Mouse (Mus musculus) layer of hippocampus, adult 2 months (tissue): ENCODE results near the gene Rnf222. TPM values are rescaled to one million over a fixed set of nuclear protein-coding genes. Genes with fewer than 3 reads are reported as not detected.
"Not testable (repeated sequence)": the region's sequence is repeated elsewhere in the genome, so short reads cannot be mapped to it uniquely, and the experiment has no call there.

Experiments
- DNase-seq, 2 experiments: peaks; one replicate each; pipeline ENCODE4 v3.0.0; 2022; ENCODE audit warnings: low spot score in 2 of 2
- H3K27ac ChIP-seq: fragments of 200-600 bp; 2 replicates; pipeline ENCODE4 v1.8.1; 2022
- H3K4me3 ChIP-seq: fragments of 200-600 bp; 2 replicates; pipeline ENCODE4 v1.8.1; 2022; ENCODE audit warnings: mild to moderate bottlenecking
- CTCF ChIP-seq: fragments of 200-600 bp; conservative IDR thresholded peaks from 2 replicates; pipeline ENCODE4 v1.8.1; 2022; ENCODE audit warnings: antibody characterized with exemption, mild to moderate bottlenecking, moderate library complexity
- total RNA-seq, 2 experiments: library from RNA; stranded (reverse); gene quantifications; 2 replicates each; pipeline ENCODE4 v1.2.3; 2021

Gene Rnf222
- total RNA-seq, 2 experiments from 2014 or later, result not detected

DNA sequence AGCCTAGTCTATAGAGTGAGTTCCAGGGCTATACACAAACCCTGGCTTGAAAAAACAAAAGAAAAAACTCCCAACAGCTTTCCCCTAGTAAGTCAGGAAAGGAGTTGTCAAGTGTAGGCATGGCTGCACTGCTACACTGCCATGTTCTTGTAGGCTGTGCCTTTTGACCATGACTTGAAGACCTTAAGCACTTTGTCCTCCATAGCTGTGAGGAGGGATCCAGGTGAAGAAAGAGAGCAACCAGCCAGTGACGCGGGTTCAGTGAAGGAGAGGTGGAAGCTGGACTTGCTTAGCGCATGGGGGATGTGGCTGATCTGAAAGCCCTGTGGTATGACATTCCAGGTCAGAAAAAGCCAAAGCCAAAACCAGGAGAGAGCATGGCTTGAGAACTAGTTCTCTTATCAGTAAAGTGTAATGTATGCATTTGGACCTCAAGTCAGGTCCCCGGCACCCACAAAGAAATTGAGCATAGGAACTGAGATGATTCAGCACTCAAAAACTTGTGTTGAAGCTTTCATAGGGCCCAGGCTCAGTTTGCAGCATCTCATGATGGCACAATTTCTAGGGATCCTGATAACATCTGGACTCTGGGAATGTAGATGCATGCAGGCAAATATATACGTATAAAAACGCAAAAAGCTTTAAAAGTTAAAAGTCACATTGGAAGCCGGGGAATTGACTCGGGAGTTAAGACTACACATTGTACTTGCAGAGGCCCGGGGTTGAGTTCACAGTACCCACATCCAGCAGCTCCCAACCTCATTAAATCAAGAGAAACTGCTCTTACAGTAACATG lies 17.5 kb downstream of the Rnf222 start:
- Histone ChIP-seq H3K27ac (no peak overlapping the region), H3K4me3 (no peak overlapping the region)
- TF ChIP-seq CTCF, result no peak
- no peak for DNase-seq

DNA sequence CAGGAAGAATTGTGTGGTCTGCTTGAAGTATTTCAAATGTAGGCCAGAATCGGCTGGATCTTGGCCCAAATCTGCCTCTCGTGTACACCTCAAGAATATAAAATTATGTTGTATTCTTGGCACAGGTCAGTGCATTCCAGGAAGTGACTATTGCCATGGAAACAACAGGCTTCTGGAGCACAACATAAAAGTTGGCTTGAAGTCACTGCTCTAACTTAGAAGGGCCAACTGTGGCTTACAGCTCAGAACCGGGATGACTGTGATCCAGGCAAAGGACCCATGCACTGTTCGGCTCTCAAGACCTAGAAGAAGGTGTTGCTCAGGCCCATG lies 18.1 kb downstream of the Rnf222 start:
- no peak for TF ChIP-seq CTCF
- Histone ChIP-seq H3K27ac (no peak overlapping the region), H3K4me3 (no peak overlapping the region)
- DNase-seq, result no peak

DNA sequence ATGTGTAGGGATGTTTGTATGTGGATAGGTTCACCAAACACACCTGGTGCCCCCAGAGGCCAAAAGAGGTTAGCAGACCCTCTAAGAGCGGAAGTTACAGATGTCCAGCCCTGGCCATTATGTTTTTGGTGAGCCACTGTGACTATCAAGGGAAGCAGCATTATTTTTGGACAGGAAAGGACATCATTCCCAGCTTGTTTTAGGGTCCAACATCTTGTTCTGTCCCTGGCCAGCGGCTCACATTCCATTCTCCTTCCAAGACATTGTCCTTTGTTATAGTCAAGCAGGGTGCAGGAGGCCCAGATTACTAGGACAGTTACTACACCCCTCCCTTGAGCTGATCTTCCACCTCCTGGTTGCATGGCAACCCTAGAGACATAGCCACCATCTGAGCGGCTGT lies 18.9 kb downstream of the Rnf222 start:
- no peak for TF ChIP-seq CTCF
- no peak overlapping the region for H3K27ac ChIP-seq
- no peak overlapping the region for H3K4me3 ChIP-seq
- no peak for DNase-seq

DNA sequence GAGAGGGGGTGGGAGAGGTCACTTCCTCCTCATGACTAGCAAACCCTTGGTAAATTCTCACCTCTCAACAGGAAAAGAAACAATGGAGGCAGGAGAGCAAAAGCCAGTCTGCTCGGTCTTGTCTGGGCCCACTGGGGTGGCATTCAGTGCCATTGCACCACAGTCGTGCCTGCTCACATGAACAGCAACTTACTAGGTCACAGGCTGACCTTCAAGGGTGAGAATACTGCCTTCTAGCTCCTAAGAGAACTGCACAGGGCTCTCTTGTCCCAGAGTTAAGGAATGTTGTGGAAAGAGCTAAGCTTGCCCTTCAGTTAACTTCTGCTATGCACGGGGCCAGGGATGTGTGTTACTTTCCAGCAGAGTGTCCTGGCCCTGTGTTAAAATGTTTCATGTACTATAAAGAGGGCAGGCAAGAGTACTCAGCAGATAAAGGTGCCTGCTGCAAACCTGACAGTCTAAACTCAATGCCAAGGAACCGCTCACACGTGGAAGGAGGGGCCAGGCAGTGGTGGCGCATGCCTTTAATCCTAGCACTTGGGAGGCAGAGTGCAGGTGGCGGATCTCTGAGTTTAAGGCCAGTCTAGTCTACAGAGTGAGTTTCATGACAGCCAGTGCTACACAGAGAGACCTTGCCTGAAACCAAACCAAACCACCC lies 20.6 kb downstream of the Rnf222 start:
- no peak overlapping the region for H3K4me3 ChIP-seq
- no peak for TF ChIP-seq CTCF
- no peak for DNase-seq
- no peak overlapping the region for H3K27ac ChIP-seq

DNA sequence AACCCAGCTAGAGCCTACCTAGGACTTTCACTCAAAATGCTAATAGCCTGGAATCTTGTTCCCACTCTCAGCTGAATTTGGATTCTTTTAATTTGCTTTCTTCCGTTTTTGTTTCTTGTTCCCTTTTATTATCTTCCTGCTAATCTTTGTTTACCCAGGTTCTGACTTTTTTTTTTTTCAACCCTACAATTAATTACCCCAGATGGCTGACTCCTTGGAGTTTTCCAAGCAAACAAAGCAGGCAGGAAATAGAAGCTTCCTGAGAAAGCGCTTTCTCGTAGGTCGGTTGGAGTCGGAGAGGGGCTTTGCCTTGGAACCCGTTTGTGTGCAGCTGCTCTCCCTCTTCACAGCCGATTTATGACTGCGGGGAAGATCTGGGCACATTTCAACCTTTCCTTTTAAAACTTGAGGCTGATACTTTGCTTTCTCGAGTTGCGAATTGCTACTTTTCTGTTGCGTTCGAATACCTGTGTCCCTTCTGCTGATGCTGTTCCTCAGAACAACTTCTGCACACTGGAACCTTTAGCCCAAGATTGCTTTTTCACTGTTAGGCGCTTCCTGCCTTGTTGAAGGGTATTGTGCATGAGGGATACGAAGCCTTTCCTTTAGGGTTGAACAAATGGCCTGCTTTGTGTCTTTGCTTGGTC lies 23.3 kb downstream of the Rnf222 start:
- Histone ChIP-seq H3K27ac (no peak overlapping the region), H3K4me3 (no peak overlapping the region; the same call in 1 of the 2 replicates)
- TF ChIP-seq CTCF, result no peak
- DNase-seq, result no peak

DNA sequence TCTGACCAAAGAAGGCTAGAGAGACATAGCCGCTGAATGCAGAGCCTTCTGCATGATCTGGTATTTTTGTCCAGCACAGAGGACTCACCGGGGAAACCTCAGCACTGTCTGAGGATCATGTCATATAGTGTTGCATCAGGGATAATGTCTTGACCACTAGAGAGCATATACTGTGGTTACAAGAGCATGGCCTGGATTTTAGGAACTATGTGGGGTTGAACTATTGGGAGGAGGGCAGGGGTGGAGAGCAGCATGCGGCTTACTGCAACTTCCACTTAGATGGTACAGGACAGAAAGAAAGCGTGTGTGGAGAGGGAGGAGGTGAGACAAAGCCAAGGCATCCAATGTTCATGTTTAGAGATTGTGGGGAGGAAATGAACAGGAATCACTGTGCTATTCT lies 26.2 kb downstream of the Rnf222 start:
- no peak for DNase-seq

DNA sequence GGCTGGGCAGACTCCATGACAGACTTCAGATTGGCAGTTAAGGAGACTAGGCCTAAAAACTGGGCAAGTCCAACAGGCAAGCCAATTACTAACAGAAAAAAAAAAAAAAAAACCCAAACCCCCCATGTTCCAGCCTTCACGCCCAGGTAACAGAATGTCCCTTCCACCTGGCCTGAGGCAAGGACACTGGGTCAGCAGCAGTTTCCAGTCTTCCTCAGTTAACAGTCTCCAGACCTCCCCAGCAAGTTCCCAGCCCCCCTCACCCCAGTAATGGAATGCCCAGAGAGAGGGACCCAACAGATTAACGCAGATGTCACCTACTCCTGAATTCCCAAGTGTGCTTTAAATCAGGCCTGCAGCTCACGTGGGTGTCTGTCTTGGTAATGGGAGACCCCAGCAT lies 34.8 kb downstream of the Rnf222 start:
- no peak for DNase-seq
- Histone ChIP-seq H3K4me3 (no peak overlapping the region), H3K27ac (no peak overlapping the region)
- TF ChIP-seq CTCF, result no peak

More for the DNA sequence above, 26.2 kb downstream of the Rnf222 start:
- no peak overlapping the region for H3K4me3 ChIP-seq
- no peak overlapping the region for H3K27ac ChIP-seq
- TF ChIP-seq CTCF, result no peak

DNA sequence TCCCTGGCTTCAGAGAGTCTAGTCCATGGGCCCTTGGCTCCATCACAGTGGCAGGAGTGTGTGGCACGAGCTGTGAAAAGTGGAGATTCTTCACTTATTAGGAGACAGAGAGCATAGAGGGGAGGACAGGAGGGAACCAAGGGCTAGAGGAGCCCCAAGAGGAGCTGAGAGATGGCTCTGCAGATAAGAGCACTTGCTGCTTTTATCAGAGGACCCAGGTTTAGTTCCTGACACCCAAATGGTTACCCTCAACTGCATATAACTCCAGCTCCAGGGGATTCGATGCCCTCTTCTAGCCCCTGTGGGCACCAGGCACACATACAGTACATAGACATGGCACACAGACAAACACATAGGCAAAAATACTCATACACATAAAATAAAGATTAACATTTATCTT lies 36.4 kb downstream of the Rnf222 start:
- H3K4me3 ChIP-seq, result no peak overlapping the region
- no peak overlapping the region for H3K27ac ChIP-seq
- no peak for DNase-seq
- no peak for TF ChIP-seq CTCF

DNA sequence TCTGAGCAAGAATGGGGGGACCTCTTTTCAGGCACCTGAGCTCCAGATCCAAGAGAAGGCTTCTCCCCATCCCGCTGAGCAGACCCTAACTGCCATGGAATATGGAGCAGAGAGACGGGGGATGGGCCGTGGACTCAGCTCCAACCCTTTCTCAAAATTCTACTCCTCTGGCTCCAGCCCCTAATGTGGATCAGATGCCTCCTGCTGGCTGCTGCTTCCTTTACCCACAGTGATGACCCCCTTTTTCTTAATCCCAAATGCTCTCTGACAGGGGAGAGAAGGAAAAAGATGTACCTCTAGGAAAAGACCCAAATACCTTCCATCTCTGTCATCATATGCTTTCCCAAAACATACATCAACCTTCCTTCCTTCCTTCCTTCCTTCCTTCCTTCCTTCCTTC lies 38.6 kb downstream of the Rnf222 start, which contains the start of gene Odf4:
Gene Odf4 (minus strand): TSS at position 101 of the 400 bp plus-strand sequence.
- no peak for TF ChIP-seq CTCF
- H3K27ac ChIP-seq, result no peak within 1 kb of the TSS
- DNase-seq, result no peak
- H3K4me3 ChIP-seq, result no peak within 1 kb of the TSS

DNA sequence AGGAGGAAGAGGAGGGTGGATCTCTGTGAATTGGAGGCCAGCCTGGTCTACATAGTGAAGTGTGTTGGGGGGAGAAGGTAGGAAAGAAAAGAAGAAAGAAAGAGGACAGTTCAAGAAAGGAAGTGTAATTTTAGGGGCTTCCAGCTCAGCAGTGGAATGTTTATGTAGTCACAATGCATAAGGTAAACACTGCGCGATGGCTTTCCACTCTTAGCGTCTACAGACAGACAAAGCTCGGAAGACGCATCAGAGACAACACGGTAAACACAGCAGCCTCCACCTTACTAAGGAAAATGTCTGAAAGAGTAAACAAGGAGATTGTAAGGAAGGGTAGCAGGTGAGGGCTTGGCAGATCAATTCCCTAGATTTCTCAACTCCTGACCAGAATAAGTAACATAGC lies 41.6 kb downstream of the Rnf222 start:
- no peak for DNase-seq
- no peak overlapping the region for H3K27ac ChIP-seq
- H3K4me3 ChIP-seq, result no peak overlapping the region
- TF ChIP-seq CTCF, result no peak

DNA sequence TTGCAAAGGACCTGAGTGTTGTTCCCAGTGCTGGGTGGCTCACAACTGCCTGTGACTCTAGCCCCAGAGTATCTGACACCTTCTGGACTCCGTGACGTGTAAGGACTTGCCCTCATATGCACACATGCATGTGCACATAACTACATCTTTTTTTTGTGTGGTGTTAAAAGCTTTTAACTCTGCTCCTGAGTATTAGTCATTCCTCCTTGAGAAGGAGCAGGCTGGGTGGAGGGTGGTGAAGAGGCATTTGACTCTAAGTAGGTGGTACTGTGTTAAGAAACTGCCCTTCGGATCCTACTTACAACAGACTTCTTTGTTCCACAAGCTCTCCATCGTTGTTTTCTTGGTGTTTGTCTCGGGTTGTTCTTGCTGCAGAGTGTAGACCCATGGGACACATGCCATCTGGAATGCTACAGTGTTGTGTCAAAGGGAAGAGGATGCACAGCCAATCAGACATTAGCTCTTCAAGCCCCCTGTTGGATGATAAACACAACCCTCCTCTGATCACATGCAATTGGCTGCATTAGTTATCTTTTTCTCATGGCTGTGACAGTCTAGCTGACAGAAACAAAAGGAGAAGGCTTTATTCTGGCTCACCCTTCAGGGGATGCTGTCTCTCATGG lies 45.6 kb downstream of the Rnf222 start:
- H3K4me3 ChIP-seq, result no peak overlapping the region
- no peak overlapping the region for H3K27ac ChIP-seq
- no peak for DNase-seq
- TF ChIP-seq CTCF, result no peak

DNA sequence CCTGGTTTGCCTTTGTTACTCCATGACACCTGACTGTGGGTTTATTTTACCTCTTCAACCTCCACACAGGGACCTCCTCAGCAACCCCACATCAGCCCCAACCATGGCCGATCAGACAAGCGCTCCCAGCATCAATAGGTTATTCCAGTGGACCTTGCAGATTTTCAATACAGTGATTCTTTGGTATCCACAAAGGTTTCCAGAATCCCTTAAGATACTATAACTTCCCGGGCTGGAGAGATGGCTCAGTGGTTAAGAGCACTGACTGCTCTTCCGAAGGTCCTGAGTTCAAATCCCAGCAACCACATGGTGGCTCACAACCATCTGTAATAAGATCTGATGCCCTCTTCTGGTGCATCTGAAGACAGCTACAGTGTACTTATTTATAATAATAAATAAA lies 48.6 kb downstream of the Rnf222 start:
- DNase-seq, H3K27ac ChIP-seq, H3K4me3 ChIP-seq: not testable (repeated sequence)
